Mouse (Mus musculus) limb, embryonic 14.5 days (tissue): ENCODE data around the gene Olfr692. TPM values are rescaled to one million over a fixed set of nuclear protein-coding genes. Genes with fewer than 3 reads are reported as not detected.

ENCODE experiments used
- ATAC-seq: fragments of 200-750 bp; cut with Nextera tagmentation; 2 replicates; pipeline ENCODE4 v1.8.0; 2017; ENCODE audit warnings: low read depth, moderate number of reproducible peaks, moderate TSS enrichment; ENCODE audit not compliant: low FRiP score
- DNase-seq: peaks from one replicate; pipeline ENCODE4 v3.0.0-alpha.2; 2015; ENCODE audit warnings: low spot score
- H3K27ac ChIP-seq: fragments of 300-500 bp; sonication (generic); replicated peaks from 2 replicates; pipeline ENCODE4 v1.5.1; 2014; ENCODE audit warnings: low read depth, mild to moderate bottlenecking, low read length, moderate library complexity, mixed read lengths
- H3K27me3 ChIP-seq: fragments of 300-500 bp; sonication (generic); 2 replicates; pipeline ENCODE4 v1.6.1; 2014; ENCODE audit warnings: low read length, mixed read lengths; ENCODE audit not compliant: control insufficient read depth, insufficient read depth
- H3K36me3 ChIP-seq: fragments of 300-500 bp; sonication (generic); 2 replicates; pipeline ENCODE4 v1.6.1; 2014; ENCODE audit warnings: mild to moderate bottlenecking, low read length, moderate library complexity, mixed read lengths; ENCODE audit not compliant: control insufficient read depth, insufficient read depth
- H3K4me1 ChIP-seq: fragments of 300-500 bp; sonication (generic); 2 replicates; pipeline ENCODE4 v1.6.1; 2014; ENCODE audit warnings: antibody characterized with exemption, low read length, mixed read lengths; ENCODE audit not compliant: control insufficient read depth, insufficient read depth
- H3K4me2 ChIP-seq: fragments of 300-500 bp; sonication (generic); replicated peaks from 2 replicates; pipeline ENCODE4 v1.6.1; 2014; ENCODE audit warnings: low read depth, mild to moderate bottlenecking, low read length, moderate library complexity; ENCODE audit not compliant: severe bottlenecking
- H3K4me3 ChIP-seq: fragments of 300-500 bp; sonication (generic); replicated peaks from 2 replicates; pipeline ENCODE4 v1.5.1; 2014; ENCODE audit warnings: low read length
- H3K9ac ChIP-seq: fragments of 300-500 bp; sonication (generic); 2 replicates; pipeline ENCODE4 v1.6.1; 2014; ENCODE audit warnings: mild to moderate bottlenecking, low read depth, low read length, moderate library complexity; ENCODE audit not compliant: severe bottlenecking
- H3K9me3 ChIP-seq: fragments of 300-500 bp; sonication (generic); 2 replicates; pipeline ENCODE4 v1.6.1; 2016; ENCODE audit warnings: low read length; ENCODE audit not compliant: control insufficient read depth
- POLR2A ChIP-seq: fragments of 200-500 bp; IDR thresholded peaks from 2 replicates; pipeline ENCODE4 v1.8.0; 2012; ENCODE audit warnings: inconsistent platforms, mild to moderate bottlenecking, moderate library complexity, borderline replicate concordance; ENCODE audit not compliant: insufficient read depth, insufficient read length; ENCODE audit errors: extremely low read depth
- whole genome bisulfite sequencing: fragments of 180-500 bp; shearing (Covaris S2); extraction: QIAGEN DNeasy Blood & Tissue Kit; methylation state at CpG from one replicate; pipeline ENCODE4 v1.1.7; 2014; 5-methylcytosine and 5-hydroxymethylcytosine counted together
- polyA plus RNA-seq, 2 experiments: library from polyadenylated mRNA; depleted of rRNA in 1 of 2; stranded (reverse) in 1 of 2; unstranded in 1 of 2; fragments of >200 nt; fragmentation: Nextera tagmentation in 1 of 2; extraction: Ambion mirVana in 1 of 2; gene quantifications; 2 replicates each; pipeline versions ENCODE4 v1.2.1 to v1.2.3; 2012 to 2014

The Olfr692 gene
- polyA plus RNA-seq, 2 experiments: not detected

DNA sequence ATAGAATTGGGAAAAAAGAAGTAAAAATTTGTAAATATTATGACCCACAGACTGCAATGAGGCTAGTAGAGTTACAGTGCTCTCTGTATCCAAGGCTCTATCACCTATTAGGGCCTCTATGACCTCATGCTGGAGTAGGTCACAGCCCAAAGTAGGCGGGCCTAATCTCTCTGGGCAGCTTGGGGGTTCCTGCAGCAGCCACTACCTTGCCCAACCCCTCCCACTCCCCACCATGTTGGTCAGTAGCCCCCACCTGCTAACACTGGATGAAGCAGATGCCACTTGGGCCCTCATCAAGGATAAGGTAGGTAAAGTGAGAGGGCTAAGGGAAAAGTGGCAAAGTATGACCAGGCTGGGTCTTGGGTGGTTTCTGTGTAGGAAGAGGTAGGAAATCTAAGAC, 6.8 kb downstream of the Olfr692 start, which contains the start of gene Gm5901:
TSS of gene Gm5901 (plus strand) at position 173 of the 400 bp plus-strand sequence.
- Histone ChIP-seq H3K36me3 (peaks cover 50% of the 10 kb centered on the region), H3K27me3 (no peaks in the 10 kb centered on the region), H3K4me3 (no peak within 1 kb of the TSS), H3K27ac (no peak within 1 kb of the TSS), H3K9ac (no peak within 1 kb of the TSS), H3K9me3 (no peaks in the 10 kb centered on the region), H3K4me2 (no peak within 1 kb of the TSS), H3K4me1 (no peaks in the 10 kb centered on the region)
- ATAC-seq: no peak
- no peak for DNase-seq
- no peak for TF ChIP-seq POLR2A
- WGBS: 73% methylated on average over 1 of the region's 1 CpGs

- TF ChIP-seq POLR2A: no peak
- Histone ChIP-seq H3K4me2 (no peak overlapping the region), H3K27me3 (no peaks in the 10 kb centered on the region), H3K9ac (no peak overlapping the region), H3K4me1 (no peaks in the 10 kb centered on the region), H3K4me3 (no peak overlapping the region), H3K27ac (no peak overlapping the region), H3K36me3 (peaks cover 79% of the 10 kb centered on the region), H3K9me3 (no peaks in the 10 kb centered on the region)
- DNase-seq (no peak), ATAC-seq (no peak)
- WGBS: 95% methylated on average over 3 of the region's 3 CpGs
Observed at GRCm38 (mm10) chr7:105380329-105380728, 12.3 kb downstream of the Olfr692 start.

GRCm38 (mm10) chr7:105387696-105388095, 19.7 kb downstream of the Olfr692 start:
- no peak for TF ChIP-seq POLR2A
- H3K9me3 ChIP-seq: no peaks in the 10 kb centered on the region
- H3K9ac ChIP-seq: no peak overlapping the region
- H3K36me3 ChIP-seq: peaks cover 85% of the 10 kb centered on the region
- DNase-seq: no peak
- H3K4me2 ChIP-seq: no peak overlapping the region
- H3K27me3 ChIP-seq: no peaks in the 10 kb centered on the region
- 93% methylated on average over 2 of the region's 2 CpGs for WGBS
- no peaks in the 10 kb centered on the region for H3K4me1 ChIP-seq
- H3K4me3 ChIP-seq: no peak overlapping the region
- no peak overlapping the region for H3K27ac ChIP-seq
- no peak for ATAC-seq

GRCm38 (mm10) chr7:105390236-105390635, 22.2 kb downstream of the Olfr692 start:
- H3K4me3 ChIP-seq: no peak overlapping the region
- H3K27me3 ChIP-seq: no peaks in the 10 kb centered on the region
- H3K27ac ChIP-seq: no peak overlapping the region
- DNase-seq: no peak
- ATAC-seq: no peak
- no peak overlapping the region for H3K9ac ChIP-seq
- H3K36me3 ChIP-seq: peaks cover 65% of the 10 kb centered on the region
- 85% methylated on average over 2 of the region's 2 CpGs for WGBS
- no peaks in the 10 kb centered on the region for H3K9me3 ChIP-seq
- H3K4me2 ChIP-seq: no peak overlapping the region
- H3K4me1 ChIP-seq: no peaks in the 10 kb centered on the region
- no peak for TF ChIP-seq POLR2A

GRCm38 (mm10) chr7:105394606-105395005, 26.6 kb downstream of the Olfr692 start:
- 91% methylated on average over 1 of the region's 1 CpGs for WGBS
- Histone ChIP-seq H3K27ac (no peak overlapping the region), H3K4me2 (no peak overlapping the region), H3K9me3 (no peaks in the 10 kb centered on the region), H3K36me3 (peaks cover 30% of the 10 kb centered on the region), H3K27me3 (no peaks in the 10 kb centered on the region), H3K9ac (no peak overlapping the region), H3K4me1 (peaks cover 5% of the 10 kb centered on the region; the same call in 1 of the 2 replicates), H3K4me3 (no peak overlapping the region)
- TF ChIP-seq POLR2A: no peak
- no peak for DNase-seq
- ATAC-seq: no peak
